Mouse (Mus musculus) granulocyte monocyte progenitor cell, adult 5-6 weeks (primary cell): ENCODE data around the gene Zfp82. TPM values are rescaled to one million over a fixed set of nuclear protein-coding genes. Genes with fewer than 3 reads are reported as not detected.

Experiments used
- ATAC-seq: replicated peaks from 2 replicates; pipeline ENCODE4 v1.8.0; 2016; ENCODE audit warnings: mild to moderate bottlenecking, moderate TSS enrichment, inconsistent platforms; ENCODE audit not compliant: poor library complexity, severe bottlenecking
- total RNA-seq, 2 experiments: library from RNA; stranded (forward) in 1 of 2; stranded (reverse) in 1 of 2; fragments of 200-712, 200-1000 nt in 1 of 2; fragments of >200 nt in 1 of 2; fragmentation: Nextera tagmentation in 1 of 2; gene quantifications; 2 replicates each; pipeline ENCODE4 v1.2.3; 2014 to 2017

Gene Zfp82
- total RNA-seq, 2 experiments from 2014 or later, result 3.0 to 9.2 TPM

GRCm38 (mm10) chr7:30050882-30051548 is 21.7 kb downstream of the Zfp82 start, which contains the start of gene Zfp14:
Gene Zfp14, minus strand, starts transcription at chr7:30051380.
- peak; percentile 99 for ATAC-seq

- ATAC-seq, result no peak
Measured at GRCm38 (mm10) chr7:30048126-30048525, 24.6 kb downstream of the Zfp82 start.

GRCm38 (mm10) chr7:30044354-30044753 is 28.3 kb downstream of the Zfp82 start:
- ATAC-seq, result peak; percentile 30; the same call in 1 of the 2 replicates

GRCm38 (mm10) chr7:30034331-30034730 is 38.4 kb downstream of the Zfp82 start:
- no peak for ATAC-seq

GRCm38 (mm10) chr7:30031379-30031778 is 41.3 kb downstream of the Zfp82 start:
- ATAC-seq, result no peak

GRCm38 (mm10) chr7:30030677-30031076 is 42.0 kb downstream of the Zfp82 start:
- ATAC-seq, result no peak

- ATAC-seq, result no peak
Measured at GRCm38 (mm10) chr7:30028572-30028971, 44.1 kb downstream of the Zfp82 start.

GRCm38 (mm10) chr7:30027331-30027730 is 45.4 kb downstream of the Zfp82 start:
- no peak for ATAC-seq

- ATAC-seq, result no peak
Measured at GRCm38 (mm10) chr7:30025358-30025757, 47.3 kb downstream of the Zfp82 start.

- no peak for ATAC-seq
Measured at GRCm38 (mm10) chr7:30023800-30024199, 48.9 kb downstream of the Zfp82 start.

- ATAC-seq, result no peak
Measured at GRCm38 (mm10) chr7:30023324-30023723, 49.4 kb downstream of the Zfp82 start.

- ATAC-seq, result no peak
Measured at GRCm38 (mm10) chr7:30019543-30019942, 53.2 kb downstream of the Zfp82 start.

GRCm38 (mm10) chr7:30017226-30017625 is 55.5 kb downstream of the Zfp82 start:
- ATAC-seq, result no peak

GRCm38 (mm10) chr7:30012956-30013363 is 59.7 kb downstream of the Zfp82 start:
- ATAC-seq, result peak; percentile 35

GRCm38 (mm10) chr7:30010551-30011195 is 62.0 kb downstream of the Zfp82 start:
- ATAC-seq, result no peak

GRCm38 (mm10) chr7:30009321-30010085 is 63.2 kb downstream of the Zfp82 start:
- ATAC-seq, result no peak

- ATAC-seq, result peak; percentile 82
Measured at GRCm38 (mm10) chr7:30008020-30008690, 64.5 kb downstream of the Zfp82 start.

GRCm38 (mm10) chr7:30007601-30008000 is 65.1 kb downstream of the Zfp82 start:
- ATAC-seq, result peak; percentile 7; the same call in 1 of the 2 replicates
